Mouse (Mus musculus): Measurements from ENCODE around the gene Eaf2. TPM values are rescaled to one million over a fixed set of nuclear protein-coding genes. Genes with fewer than 3 reads are reported as not detected.

The Eaf2 gene
- polyA plus RNA-seq, 1 experiment from 2014 or later: 1.9 TPM

DNA sequence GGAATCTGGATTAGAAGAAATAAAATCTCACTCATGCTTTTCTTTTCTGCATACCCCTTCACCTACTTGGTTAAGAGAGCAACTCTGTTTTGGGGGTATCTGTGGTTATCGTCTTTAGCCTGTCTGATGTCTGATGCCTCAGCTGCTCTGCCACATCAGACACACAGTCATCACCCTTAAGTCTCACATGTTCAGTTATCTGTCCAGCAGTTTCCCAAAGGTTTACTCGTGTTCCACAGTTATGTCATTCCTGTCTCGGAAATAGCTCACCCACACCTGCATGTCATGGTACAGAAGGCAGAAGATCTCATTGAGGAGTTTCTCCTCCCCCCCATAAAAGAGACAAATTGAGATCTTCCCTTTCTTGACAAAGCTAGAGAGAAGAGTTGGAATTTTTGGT is 54.1 kb downstream of the Eaf2 start:
- H3K4me3 ChIP-seq (ENCODE audit: low read length): no peak overlapping the region
- H3K9me3 ChIP-seq (ENCODE audit: control insufficient read depth, low read length): no peaks in the 10 kb centered on the region
- no peaks in the 10 kb centered on the region for H3K27me3 ChIP-seq (replicated peaks; ENCODE audit: control insufficient read depth, insufficient read depth, low read length)
- no peak for ATAC-seq
- no peak overlapping the region for H3K9ac ChIP-seq (ENCODE audit: low read depth, low read length)
- no peak overlapping the region for H3K27ac ChIP-seq (ENCODE audit: low read length)
- 70% methylated on average over 3 of the region's 3 CpGs for WGBS
- no peak overlapping the region for H3K4me2 ChIP-seq (ENCODE audit: low read depth, low read length)
- peaks cover 7% of the 10 kb centered on the region; the same call in 1 of the 2 replicates for H3K4me1 ChIP-seq (ENCODE audit: control insufficient read depth, insufficient read depth, low read length)
- no peaks in the 10 kb centered on the region for H3K36me3 ChIP-seq (ENCODE audit: control insufficient read depth, insufficient read depth, low read length)

DNA sequence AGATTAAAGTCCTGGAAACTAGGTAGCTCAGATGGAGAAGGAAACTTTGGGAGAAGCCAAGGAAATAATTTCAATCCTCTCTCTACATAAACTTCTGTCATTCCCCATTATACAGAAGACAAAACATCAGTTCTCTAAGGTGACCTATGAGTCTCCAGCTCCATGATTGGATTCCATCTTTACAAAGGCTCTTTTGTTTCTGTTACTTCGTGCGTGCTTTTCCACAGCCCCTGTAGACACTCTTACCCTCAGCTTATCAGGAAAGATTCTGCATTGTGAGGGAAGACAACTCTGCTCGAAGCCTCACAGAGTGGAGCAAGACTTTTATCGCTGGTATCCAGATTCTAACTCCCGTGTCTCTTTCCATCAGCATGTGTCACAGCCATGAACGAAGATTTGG is 54.8 kb downstream of the Eaf2 start:
- 79% methylated on average over 6 of the region's 6 CpGs for WGBS
- Histone ChIP-seq H3K9ac (ENCODE audit: low read depth, low read length) (no peak overlapping the region), H3K4me3 (ENCODE audit: low read length) (no peak overlapping the region), H3K36me3 (ENCODE audit: control insufficient read depth, insufficient read depth, low read length) (no peaks in the 10 kb centered on the region), H3K27ac (ENCODE audit: low read length) (no peak overlapping the region), H3K9me3 (ENCODE audit: control insufficient read depth, low read length) (no peaks in the 10 kb centered on the region), H3K4me1 (ENCODE audit: control insufficient read depth, insufficient read depth, low read length) (peaks cover 7% of the 10 kb centered on the region; the same call in 1 of the 2 replicates), H3K27me3 (replicated peaks; ENCODE audit: control insufficient read depth, insufficient read depth, low read length) (no peaks in the 10 kb centered on the region), H3K4me2 (ENCODE audit: low read depth, low read length) (no peak overlapping the region)
- no peak for ATAC-seq

- Histone ChIP-seq H3K9me3 (ENCODE audit: control insufficient read depth, low read length) (no peaks in the 10 kb centered on the region), H3K27me3 (replicated peaks; ENCODE audit: control insufficient read depth, insufficient read depth, low read length) (no peaks in the 10 kb centered on the region), H3K4me2 (ENCODE audit: low read depth, low read length) (no peak overlapping the region), H3K4me3 (ENCODE audit: low read length) (no peak overlapping the region), H3K9ac (ENCODE audit: low read depth, low read length) (no peak overlapping the region), H3K36me3 (ENCODE audit: control insufficient read depth, insufficient read depth, low read length) (no peaks in the 10 kb centered on the region), H3K27ac (ENCODE audit: low read length) (no peak overlapping the region), H3K4me1 (ENCODE audit: control insufficient read depth, insufficient read depth, low read length) (peaks cover 7% of the 10 kb centered on the region; the same call in 1 of the 2 replicates)
- 13% methylated on average over 7 of the region's 7 CpGs for WGBS
- ATAC-seq: peak; percentile 78
Observed at GRCm38 (mm10) chr16:36817321-36817926, 57.4 kb downstream of the Eaf2 start.

- peaks cover 5% of the 10 kb centered on the region; the same call in 1 of the 2 replicates for H3K4me1 ChIP-seq (ENCODE audit: control insufficient read depth, insufficient read depth, low read length)
- no peaks in the 10 kb centered on the region for H3K36me3 ChIP-seq (ENCODE audit: control insufficient read depth, insufficient read depth, low read length)
- 0 out of 2 replicates have a peak, but pooled peaks have one; percentile 1 for ATAC-seq
- H3K4me3 ChIP-seq (ENCODE audit: low read length): no peak overlapping the region
- H3K27ac ChIP-seq (ENCODE audit: low read length): no peak overlapping the region
- H3K9me3 ChIP-seq (ENCODE audit: control insufficient read depth, low read length): no peaks in the 10 kb centered on the region
- H3K4me2 ChIP-seq (ENCODE audit: low read depth, low read length): no peak overlapping the region
- H3K27me3 ChIP-seq (replicated peaks; ENCODE audit: control insufficient read depth, insufficient read depth, low read length): no peaks in the 10 kb centered on the region
- no peak overlapping the region for H3K9ac ChIP-seq (ENCODE audit: low read depth, low read length)
Observed at GRCm38 (mm10) chr16:36816916-36817315, 57.9 kb downstream of the Eaf2 start.

GRCm38 (mm10) chr16:36813680-36814079 is 61.1 kb downstream of the Eaf2 start:
- no peaks in the 10 kb centered on the region for H3K9me3 ChIP-seq (ENCODE audit: control insufficient read depth, low read length)
- H3K9ac ChIP-seq (ENCODE audit: low read depth, low read length): no peak overlapping the region
- WGBS: 69% methylated on average over 3 of the region's 3 CpGs
- no peaks in the 10 kb centered on the region for H3K4me1 ChIP-seq (ENCODE audit: control insufficient read depth, insufficient read depth, low read length)
- H3K4me2 ChIP-seq (ENCODE audit: low read depth, low read length): no peak overlapping the region
- no peak overlapping the region for H3K4me3 ChIP-seq (ENCODE audit: low read length)
- ATAC-seq: no peak
- H3K27me3 ChIP-seq (replicated peaks; ENCODE audit: control insufficient read depth, insufficient read depth, low read length): no peaks in the 10 kb centered on the region
- no peaks in the 10 kb centered on the region for H3K36me3 ChIP-seq (ENCODE audit: control insufficient read depth, insufficient read depth, low read length)
- no peak overlapping the region for H3K27ac ChIP-seq (ENCODE audit: low read length)

- Histone ChIP-seq H3K4me1 (ENCODE audit: control insufficient read depth, insufficient read depth, low read length) (no peaks in the 10 kb centered on the region), H3K27me3 (replicated peaks; ENCODE audit: control insufficient read depth, insufficient read depth, low read length) (no peaks in the 10 kb centered on the region), H3K36me3 (ENCODE audit: control insufficient read depth, insufficient read depth, low read length) (no peaks in the 10 kb centered on the region), H3K9me3 (ENCODE audit: control insufficient read depth, low read length) (no peaks in the 10 kb centered on the region), H3K4me2 (ENCODE audit: low read depth, low read length) (no peak overlapping the region), H3K9ac (ENCODE audit: low read depth, low read length) (no peak overlapping the region), H3K27ac (ENCODE audit: low read length) (no peak overlapping the region), H3K4me3 (ENCODE audit: low read length) (no peak overlapping the region)
- no peak for ATAC-seq
- WGBS: 64% methylated on average over 3 of the region's 3 CpGs
Observed at GRCm38 (mm10) chr16:36808616-36809015, 66.2 kb downstream of the Eaf2 start.

- no peak overlapping the region for H3K27ac ChIP-seq (ENCODE audit: low read length)
- no peaks in the 10 kb centered on the region for H3K27me3 ChIP-seq (replicated peaks; ENCODE audit: control insufficient read depth, insufficient read depth, low read length)
- H3K9me3 ChIP-seq (ENCODE audit: control insufficient read depth, low read length): no peaks in the 10 kb centered on the region
- H3K4me2 ChIP-seq (ENCODE audit: low read depth, low read length): no peak overlapping the region
- no peak for ATAC-seq
- no peaks in the 10 kb centered on the region for H3K36me3 ChIP-seq (ENCODE audit: control insufficient read depth, insufficient read depth, low read length)
- no peak overlapping the region for H3K4me3 ChIP-seq (ENCODE audit: low read length)
- WGBS: 83% methylated on average over 3 of the region's 3 CpGs
- no peak overlapping the region for H3K9ac ChIP-seq (ENCODE audit: low read depth, low read length)
- H3K4me1 ChIP-seq (ENCODE audit: control insufficient read depth, insufficient read depth, low read length): no peaks in the 10 kb centered on the region
Observed at GRCm38 (mm10) chr16:36802361-36802760, 72.4 kb downstream of the Eaf2 start.

DNA sequence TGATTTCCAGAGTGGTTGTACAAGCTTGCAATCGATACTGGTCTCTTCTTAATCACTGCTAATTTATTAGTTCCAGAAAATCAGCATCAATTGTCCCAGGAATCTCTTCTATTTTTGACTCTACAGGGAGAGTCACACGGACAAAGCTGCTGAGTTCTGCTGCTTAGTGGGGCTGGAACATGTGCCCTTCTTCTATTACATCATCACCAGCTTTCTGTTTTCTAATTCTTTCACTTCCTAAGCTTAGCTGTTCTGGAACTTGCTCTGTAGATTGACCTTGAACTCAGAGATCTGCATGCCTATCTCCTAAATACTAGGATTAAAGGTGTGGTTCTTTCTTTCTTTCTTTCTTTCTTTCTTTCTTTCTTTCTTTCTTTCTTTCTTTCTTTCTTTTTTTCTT is 76.5 kb downstream of the Eaf2 start:
- WGBS: 88% methylated on average over 2 of the region's 2 CpGs
- Histone ChIP-seq H3K27me3 (replicated peaks; ENCODE audit: control insufficient read depth, insufficient read depth, low read length) (no peaks in the 10 kb centered on the region), H3K4me3 (ENCODE audit: low read length) (no peak overlapping the region), H3K9me3 (ENCODE audit: control insufficient read depth, low read length) (no peaks in the 10 kb centered on the region), H3K36me3 (ENCODE audit: control insufficient read depth, insufficient read depth, low read length) (no peaks in the 10 kb centered on the region), H3K4me2 (ENCODE audit: low read depth, low read length) (no peak overlapping the region), H3K9ac (ENCODE audit: low read depth, low read length) (no peak overlapping the region), H3K27ac (ENCODE audit: low read length) (no peak overlapping the region), H3K4me1 (ENCODE audit: control insufficient read depth, insufficient read depth, low read length) (no peaks in the 10 kb centered on the region)
- ATAC-seq: no peak

- H3K27me3 ChIP-seq (replicated peaks; ENCODE audit: control insufficient read depth, insufficient read depth, low read length): no peaks in the 10 kb centered on the region
- H3K4me2 ChIP-seq (ENCODE audit: low read depth, low read length): no peak overlapping the region
- no peaks in the 10 kb centered on the region for H3K36me3 ChIP-seq (ENCODE audit: control insufficient read depth, insufficient read depth, low read length)
- 86% methylated on average over 2 of the region's 2 CpGs for whole genome bisulfite sequencing
- H3K9ac ChIP-seq (ENCODE audit: low read depth, low read length): no peak overlapping the region
- no peak overlapping the region for H3K27ac ChIP-seq (ENCODE audit: low read length)
- no peak overlapping the region for H3K4me3 ChIP-seq (ENCODE audit: low read length)
- no peaks in the 10 kb centered on the region for H3K4me1 ChIP-seq (ENCODE audit: control insufficient read depth, insufficient read depth, low read length)
- H3K9me3 ChIP-seq (ENCODE audit: control insufficient read depth, low read length): no peaks in the 10 kb centered on the region
- ATAC-seq: no peak
Observed at GRCm38 (mm10) chr16:36794976-36795375, 79.8 kb downstream of the Eaf2 start.

DNA sequence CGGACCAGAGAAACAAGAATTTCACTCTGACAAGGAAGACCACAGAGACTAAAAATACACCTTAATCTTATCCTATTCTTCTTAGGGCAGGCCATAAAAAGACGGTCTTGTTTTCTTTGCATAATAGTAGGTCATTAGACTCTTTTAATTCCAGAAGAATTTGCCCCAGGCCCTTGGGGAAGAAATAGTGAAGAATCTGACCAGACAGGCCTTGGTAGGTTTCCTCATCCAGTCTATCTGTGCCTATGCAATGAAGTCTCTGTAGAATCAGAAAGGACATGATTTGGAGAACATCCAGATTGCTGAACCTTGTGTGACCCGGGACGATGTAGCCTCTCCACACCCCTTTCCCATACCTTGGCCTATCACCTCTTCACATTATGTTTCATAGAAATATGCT is 84.6 kb downstream of the Eaf2 start:
- Histone ChIP-seq H3K27me3 (replicated peaks; ENCODE audit: control insufficient read depth, insufficient read depth, low read length) (no peaks in the 10 kb centered on the region), H3K9me3 (ENCODE audit: control insufficient read depth, low read length) (no peaks in the 10 kb centered on the region), H3K4me3 (ENCODE audit: low read length) (no peak overlapping the region), H3K4me1 (ENCODE audit: control insufficient read depth, insufficient read depth, low read length) (no peaks in the 10 kb centered on the region), H3K36me3 (ENCODE audit: control insufficient read depth, insufficient read depth, low read length) (no peaks in the 10 kb centered on the region), H3K27ac (ENCODE audit: low read length) (no peak overlapping the region), H3K9ac (ENCODE audit: low read depth, low read length) (no peak overlapping the region), H3K4me2 (ENCODE audit: low read depth, low read length) (no peak overlapping the region)
- 0 out of 2 replicates have a peak, but pooled peaks have one; percentile 38 for ATAC-seq
- 72% methylated on average over 4 of the region's 4 CpGs for WGBS

All from intestine, embryonic 16.5 days (tissue).